Mouse (Mus musculus) E14TG2a.4 (cell line): Measurements from ENCODE around the gene Gm10382.

Experiments used
- H3K27me3 ChIP-seq: 2 replicates; pipeline ENCODE4 v1.6.1; 2014; ENCODE audit warnings: low read length, control low read depth; ENCODE audit not compliant: insufficient read depth
- H3K36me3 ChIP-seq: 2 replicates; pipeline ENCODE4 v1.6.1; 2014; ENCODE audit warnings: low read length, control low read depth; ENCODE audit not compliant: insufficient read depth
- H3K4me1 ChIP-seq: replicated peaks from 2 replicates; pipeline ENCODE4 v1.6.1; 2014; ENCODE audit warnings: low read depth, low read length, control low read depth
- H3K4me3 ChIP-seq: replicated peaks from 2 replicates; pipeline ENCODE4 v1.5.1; 2014; ENCODE audit warnings: mild to moderate bottlenecking, low read length
- H3K9me3 ChIP-seq: 2 replicates; pipeline ENCODE4 v1.6.1; 2014; ENCODE audit warnings: low read length, control low read depth
- CTCF ChIP-seq: conservative IDR thresholded peaks from 2 replicates; pipeline ENCODE4 v1.5.1; 2014; ENCODE audit warnings: low read length
- NANOG ChIP-seq: IDR thresholded peaks from 2 replicates; pipeline ENCODE4 v1.6.1; 2014; ENCODE audit warnings: borderline replicate concordance, low read length, mixed read lengths
- POU5F1 ChIP-seq: IDR thresholded peaks from 2 replicates; pipeline ENCODE4 v1.6.1; 2014; ENCODE audit warnings: low read length, borderline replicate concordance

Gm10382 gene

GRCm38 (mm10) chr5:125393622-125394603, 4.8 kb downstream of the Gm10382 start:
- Histone ChIP-seq H3K36me3 (peaks cover 1% of the 10 kb centered on the region), H3K27me3 (peaks cover 3% of the 10 kb centered on the region), H3K4me1 (peaks cover 48% of the 10 kb centered on the region), H3K9me3 (peaks cover 4% of the 10 kb centered on the region; the same call in 1 of the 2 replicates), H3K4me3 (peak overlapping the region; percentile 70)
- TF ChIP-seq POU5F1 (no peak), CTCF (no peak), NANOG (no peak)

- H3K27me3 ChIP-seq, result peaks cover 5% of the 10 kb centered on the region
- peaks cover 48% of the 10 kb centered on the region for H3K4me1 ChIP-seq
- no peaks in the 10 kb centered on the region for H3K9me3 ChIP-seq
- TF ChIP-seq NANOG (no peak), POU5F1 (no peak), CTCF (no peak)
- no peaks in the 10 kb centered on the region for H3K36me3 ChIP-seq
- peak overlapping the region; percentile 54; the same call in 1 of the 2 replicates for H3K4me3 ChIP-seq
Observed at GRCm38 (mm10) chr5:125395008-125395407, 5.9 kb downstream of the Gm10382 start.

- no peak overlapping the region for H3K4me3 ChIP-seq
- no peaks in the 10 kb centered on the region for H3K9me3 ChIP-seq
- peaks cover 40% of the 10 kb centered on the region for H3K4me1 ChIP-seq
- peaks cover 5% of the 10 kb centered on the region for H3K27me3 ChIP-seq
- no peaks in the 10 kb centered on the region for H3K36me3 ChIP-seq
- TF ChIP-seq NANOG, result no peak
- no peak for TF ChIP-seq POU5F1
- 0 out of 2 replicates have a peak, but pooled peaks have one; percentile 13 for TF ChIP-seq CTCF
Observed at GRCm38 (mm10) chr5:125400903-125401302, 11.8 kb downstream of the Gm10382 start.

- no peaks in the 10 kb centered on the region for H3K9me3 ChIP-seq
- H3K4me1 ChIP-seq, result peaks cover 55% of the 10 kb centered on the region
- H3K36me3 ChIP-seq, result no peaks in the 10 kb centered on the region
- H3K4me3 ChIP-seq, result peak overlapping the region; percentile 45
- peaks cover 5% of the 10 kb centered on the region for H3K27me3 ChIP-seq
- no peak for TF ChIP-seq CTCF
- TF ChIP-seq NANOG, result no peak
- no peak for TF ChIP-seq POU5F1
Observed at GRCm38 (mm10) chr5:125402476-125402875, 13.4 kb downstream of the Gm10382 start.

GRCm38 (mm10) chr5:125402991-125403390, 13.9 kb downstream of the Gm10382 start:
- Histone ChIP-seq H3K36me3 (no peaks in the 10 kb centered on the region), H3K27me3 (peaks cover 5% of the 10 kb centered on the region), H3K4me1 (peaks cover 59% of the 10 kb centered on the region), H3K4me3 (peak overlapping the region; percentile 45), H3K9me3 (no peaks in the 10 kb centered on the region)
- TF ChIP-seq CTCF, result no peak
- no peak for TF ChIP-seq POU5F1
- TF ChIP-seq NANOG, result no peak

- Histone ChIP-seq H3K4me3 (peak overlapping the region; percentile 86), H3K36me3 (no peaks in the 10 kb centered on the region), H3K27me3 (peaks cover 3% of the 10 kb centered on the region), H3K9me3 (no peaks in the 10 kb centered on the region), H3K4me1 (peaks cover 67% of the 10 kb centered on the region)
- TF ChIP-seq CTCF, result no peak
- TF ChIP-seq NANOG, result no peak
- no peak for TF ChIP-seq POU5F1
Observed at GRCm38 (mm10) chr5:125403481-125404465, 14.7 kb downstream of the Gm10382 start.

GRCm38 (mm10) chr5:125404536-125404902, 15.4 kb downstream of the Gm10382 start:
- Histone ChIP-seq H3K9me3 (no peaks in the 10 kb centered on the region), H3K4me3 (peak overlapping the region; percentile 86), H3K36me3 (no peaks in the 10 kb centered on the region), H3K27me3 (no peaks in the 10 kb centered on the region), H3K4me1 (peaks cover 68% of the 10 kb centered on the region)
- TF ChIP-seq CTCF, result no peak
- TF ChIP-seq POU5F1, result no peak
- no peak for TF ChIP-seq NANOG

GRCm38 (mm10) chr5:125404903-125405545, 15.9 kb downstream of the Gm10382 start:
- peaks cover 73% of the 10 kb centered on the region for H3K4me1 ChIP-seq
- no peaks in the 10 kb centered on the region for H3K36me3 ChIP-seq
- TF ChIP-seq CTCF, result no peak
- no peak for TF ChIP-seq POU5F1
- no peak for TF ChIP-seq NANOG
- no peaks in the 10 kb centered on the region for H3K9me3 ChIP-seq
- peak overlapping the region; percentile 86 for H3K4me3 ChIP-seq
- no peaks in the 10 kb centered on the region for H3K27me3 ChIP-seq
